Mouse (Mus musculus) liver, embryonic 11.5 days (tissue): Measurements from ENCODE around the gene Gm49711. TPM values are rescaled to one million over a fixed set of nuclear protein-coding genes. Genes with fewer than 3 reads are reported as not detected.

ENCODE experiments used
- ATAC-seq: fragments of 200-750 bp; cut with Nextera tagmentation; replicated peaks from 2 replicates; pipeline ENCODE4 v1.8.0; 2017; ENCODE audit warnings: moderate number of reproducible peaks, mild to moderate bottlenecking, moderate TSS enrichment, moderate library complexity; ENCODE audit not compliant: low FRiP score
- DNase-seq: peaks from one replicate; pipeline ENCODE4 v3.0.0-alpha.2; 2017; ENCODE audit warnings: low spot score
- H3K27ac ChIP-seq: fragments of 300-500 bp; sonication (generic); 2 replicates; pipeline ENCODE4 v1.5.1; 2014; ENCODE audit warnings: mild to moderate bottlenecking, low read depth, low read length, control low read depth
- H3K27me3 ChIP-seq: fragments of 300-500 bp; sonication (generic); replicated peaks from 2 replicates; pipeline ENCODE4 v1.6.1; 2014; ENCODE audit warnings: low read length, mixed read lengths; ENCODE audit not compliant: control insufficient read depth, insufficient read depth
- H3K36me3 ChIP-seq: fragments of 300-500 bp; sonication (generic); 2 replicates; pipeline ENCODE4 v1.6.1; 2014; ENCODE audit warnings: mild to moderate bottlenecking, low read length, moderate library complexity, mixed read lengths; ENCODE audit not compliant: control insufficient read depth, insufficient read depth
- H3K4me1 ChIP-seq: fragments of 300-500 bp; sonication (generic); replicated peaks from 2 replicates; pipeline ENCODE4 v1.6.1; 2014; ENCODE audit warnings: low read length, mixed read lengths; ENCODE audit not compliant: control insufficient read depth, insufficient read depth
- H3K4me2 ChIP-seq: fragments of 300-500 bp; sonication (generic); 2 replicates; pipeline ENCODE4 v1.6.1; 2014; ENCODE audit warnings: mild to moderate bottlenecking, control low read depth, moderate library complexity
- H3K4me3 ChIP-seq: fragments of 300-500 bp; sonication (generic); 2 replicates; pipeline ENCODE4 v1.5.1; 2014; ENCODE audit warnings: low read depth, low read length, control low read depth
- H3K9ac ChIP-seq: fragments of 300-500 bp; sonication (generic); 2 replicates; pipeline ENCODE4 v1.6.1; 2014; ENCODE audit warnings: low read depth, low read length, control low read depth
- H3K9me3 ChIP-seq: fragments of 300-500 bp; sonication (generic); 2 replicates; pipeline ENCODE4 v1.6.1; 2016; ENCODE audit warnings: low read length, inconsistent platforms, mixed read lengths; ENCODE audit not compliant: control insufficient read depth
- WGBS: fragments of 180-500 bp; shearing (Covaris S2); extraction: QIAGEN DNeasy Blood & Tissue Kit; methylation state at CpG from one replicate; pipeline ENCODE4 v1.1.7; 2014; 5-methylcytosine and 5-hydroxymethylcytosine counted together
- polyA plus RNA-seq: library from polyadenylated mRNA; unstranded; fragments of >200 nt; fragmentation: Nextera tagmentation; extraction: Ambion mirVana; gene quantifications from 2 replicates; pipeline ENCODE4 v1.2.1, GENCODE M21; 2014

Gm49711 gene
- polyA plus RNA-seq, 1 experiment from 2014 or later, result 0.15 TPM

GRCm38 (mm10) chr16:92228332-92228919 is 170.3 kb downstream of the Gm49711 start:
- H3K27me3 ChIP-seq, result no peaks in the 10 kb centered on the region
- H3K36me3 ChIP-seq, result no peaks in the 10 kb centered on the region
- ATAC-seq, result no peak
- H3K9me3 ChIP-seq, result no peaks in the 10 kb centered on the region
- H3K4me1 ChIP-seq, result no peaks in the 10 kb centered on the region
- WGBS, result 74% methylated on average over 7 of the region's 7 CpGs
- DNase-seq, result no peak
- H3K4me2 ChIP-seq, result no peak overlapping the region
- H3K27ac ChIP-seq, result no peak overlapping the region
- H3K9ac ChIP-seq, result no peak overlapping the region
- no peak overlapping the region for H3K4me3 ChIP-seq

- Histone ChIP-seq H3K27ac (no peak overlapping the region), H3K9ac (no peak overlapping the region), H3K9me3 (no peaks in the 10 kb centered on the region), H3K36me3 (no peaks in the 10 kb centered on the region), H3K4me2 (no peak overlapping the region), H3K4me3 (no peak overlapping the region), H3K4me1 (no peaks in the 10 kb centered on the region), H3K27me3 (no peaks in the 10 kb centered on the region)
- ATAC-seq (no peak), DNase-seq (no peak)
- WGBS, result 75% methylated on average over 6 of the region's 6 CpGs
These were observed 172.4 kb downstream of the Gm49711 start for GRCm38 (mm10) chr16:92230476-92230931.

DNA sequence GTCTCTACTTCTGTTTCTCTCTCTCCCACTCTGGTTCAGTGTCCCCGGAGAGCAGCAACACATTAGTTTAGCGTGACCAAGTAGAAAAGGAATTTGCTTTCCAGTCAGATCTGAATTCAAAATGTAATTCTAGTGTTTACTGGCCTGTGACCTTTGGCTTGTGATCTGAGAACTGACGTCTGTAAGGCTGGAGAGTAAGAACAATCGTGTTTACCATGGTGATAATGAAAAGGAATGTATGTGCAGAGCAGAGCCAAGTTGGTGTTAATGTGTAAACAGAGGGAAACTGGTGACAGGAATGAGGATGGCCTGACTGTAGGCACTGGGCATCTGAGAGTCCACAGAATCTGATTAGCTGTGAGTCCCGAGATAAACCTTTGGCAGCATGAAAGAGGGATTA is 176.4 kb downstream of the Gm49711 start:
- Histone ChIP-seq H3K9ac (no peak overlapping the region), H3K27me3 (no peaks in the 10 kb centered on the region), H3K4me3 (no peak overlapping the region), H3K9me3 (no peaks in the 10 kb centered on the region), H3K27ac (no peak overlapping the region), H3K4me2 (no peak overlapping the region), H3K36me3 (no peaks in the 10 kb centered on the region), H3K4me1 (no peaks in the 10 kb centered on the region)
- 37% methylated on average over 5 of the region's 5 CpGs for WGBS
- DNase-seq (no peak), ATAC-seq (no peak)

- H3K4me1 ChIP-seq, result no peaks in the 10 kb centered on the region
- DNase-seq (no peak), ATAC-seq (no peak)
- no peak overlapping the region for H3K27ac ChIP-seq
- WGBS, result 56% methylated on average over 9 of the region's 9 CpGs
- no peak overlapping the region for H3K9ac ChIP-seq
- no peaks in the 10 kb centered on the region for H3K27me3 ChIP-seq
- H3K4me3 ChIP-seq, result no peak overlapping the region
- no peaks in the 10 kb centered on the region for H3K36me3 ChIP-seq
- H3K9me3 ChIP-seq, result no peaks in the 10 kb centered on the region
- no peak overlapping the region for H3K4me2 ChIP-seq
These were observed 177.1 kb downstream of the Gm49711 start for GRCm38 (mm10) chr16:92235222-92235621.

Other genes starting within 250 kb of the Gm49711 start
- gene Mrps6, start within 50 bp of the Gm49711 start, polyA plus RNA-seq, result 88.9 and 97.5 TPM in 2 replicates
- 5.6 and 5.9 TPM in 2 replicates for gene Slc5a3, start within 50 bp of the Gm49711 start, polyA plus RNA-seq
- 0.26 TPM in 1 of 2 replicates, not detected in the other for gene Kcne2, start 234.1 kb downstream of the Gm49711 start, polyA plus RNA-seq
- 106 and 117 TPM in 2 replicates for gene Smim11, start 243.0 kb downstream of the Gm49711 start, polyA plus RNA-seq